ENCODE assay signal across 18 mouse cellular contexts in genomic region chr2:59820088-59820487, GRCm38 (mm10).
DNase-seq lines count a peak whose midpoint lies in the region; ATAC-seq and TF ChIP-seq lines count a peak whose summit lies in the region.
"Had no signal": no experiment of that assay in that cellular context is flagged by ENCODE, and none has a peak within 500 bp of the region (broad histone marks: within the 10 kb centered on the region; RNA-seq: fewer than 3 reads in every experiment).

No protein-coding gene starts in this region.

- DNase-seq in hindbrain, embryonic 14.5 days (ENCODE audit: low spot score), result no peak
- no peak for DNase-seq in hindbrain, embryonic 10.5 days (ENCODE audit: low spot score)
- peak; percentile 30 for DNase-seq in liver, embryonic 11.5 days (ENCODE audit: low spot score)
- no peak for DNase-seq in liver
- DNase-seq in brain, embryonic 14.5 days (ENCODE audit: low read depth), result peak; percentile 53
- DNase-seq in midbrain, postnatal 0 days (ENCODE audit: low spot score), result no peak
- DNase-seq in layer of hippocampus, adult 9-11 months, result no peak
- DNase-seq in heart, postnatal 25 days (ENCODE audit: low spot score), result no peak
- DNase-seq: adrenal gland, postnatal 10 days; cerebellum, adult 18-20 months; cerebellum, adult 9-11 months; cerebellum, postnatal 36 days; gastrocnemius, adult 2 months; gastrocnemius, postnatal 25 days; heart, postnatal 4 days had no signal

- H3K27me3 ChIP-seq in hindbrain, embryonic 14.5 days (ENCODE audit: control insufficient read depth, insufficient read depth, low read length), result no peaks in the 10 kb centered on the region
- no peaks in the 10 kb centered on the region for H3K27me3 ChIP-seq in hindbrain, embryonic 10.5 days (ENCODE audit: insufficient read depth, poor library complexity, severe bottlenecking)
- no peaks in the 10 kb centered on the region for H3K27me3 ChIP-seq in liver, embryonic 11.5 days (replicated peaks; ENCODE audit: control insufficient read depth, insufficient read depth, low read length)
- H3K27me3 ChIP-seq in midbrain, postnatal 0 days (ENCODE audit: insufficient read depth, low read length), result no peaks in the 10 kb centered on the region
- H3K27me3 ChIP-seq: embryonic facial prominence, embryonic 13.5 days; forebrain, embryonic 12.5 days; heart, embryonic 13.5 days had no signal

- no peak for TF ChIP-seq POLR2A in brain, embryonic 14.5 days (IDR thresholded peaks at IDR 0.05; ENCODE audit: borderline replicate concordance, extremely low read depth, insufficient read depth, insufficient read length, poor library complexity, severe bottlenecking)

- H3K27ac ChIP-seq in hindbrain, embryonic 14.5 days, result peak overlapping the region; percentile 51
- no peak overlapping the region for H3K27ac ChIP-seq in hindbrain, embryonic 10.5 days
- H3K27ac ChIP-seq in liver, embryonic 11.5 days (ENCODE audit: low read depth, low read length), result no peak overlapping the region
- peak overlapping the region; percentile 57; the same call in 1 of the 2 replicates for H3K27ac ChIP-seq in midbrain, postnatal 0 days (ENCODE audit: low read depth, low read length)
- H3K27ac ChIP-seq: embryonic facial prominence, embryonic 13.5 days; forebrain, embryonic 12.5 days; gastrocnemius, adult 2 months; heart, embryonic 13.5 days had no signal

- no peak overlapping the region for H3K4me2 ChIP-seq in hindbrain, embryonic 14.5 days (replicated peaks)
- no peak overlapping the region for H3K4me2 ChIP-seq in liver, embryonic 11.5 days
- no peak overlapping the region for H3K4me2 ChIP-seq in midbrain, postnatal 0 days (ENCODE audit: low read depth, low read length, poor library complexity, severe bottlenecking)
- H3K4me2 ChIP-seq: embryonic facial prominence, embryonic 13.5 days; forebrain, embryonic 12.5 days; heart, embryonic 13.5 days had no signal

- WGBS in hindbrain, embryonic 14.5 days, result 70% methylated on average over 15 of the region's 15 CpGs
- 87% methylated on average over 15 of the region's 15 CpGs for WGBS in hindbrain, embryonic 10.5 days
- 85% methylated on average over 15 of the region's 15 CpGs for WGBS in liver, embryonic 11.5 days
- 64% methylated on average over 15 of the region's 15 CpGs for WGBS in midbrain, postnatal 0 days

- no peak overlapping the region for H3K9ac ChIP-seq in hindbrain, embryonic 14.5 days
- no peak overlapping the region for H3K9ac ChIP-seq in liver, embryonic 11.5 days (ENCODE audit: low read depth, low read length)
- H3K9ac ChIP-seq in midbrain, postnatal 0 days (replicated peaks; ENCODE audit: low read length, poor library complexity, severe bottlenecking), result no peak overlapping the region
- H3K9ac ChIP-seq: embryonic facial prominence, embryonic 13.5 days; forebrain, embryonic 12.5 days; heart, embryonic 13.5 days had no signal

- TF ChIP-seq CTCF in brain, embryonic 14.5 days (IDR thresholded peaks at IDR 0.05; ENCODE audit: borderline replicate concordance, extremely low read depth, insufficient read depth, insufficient read length), result no peak
- TF ChIP-seq CTCF in midbrain, postnatal 0 days (IDR thresholded peaks at IDR 0.05), result no peak

- intact Hi-C loops in heart, postnatal 25 days (cut with DNase I), result no loop called here

- ATAC-seq in hindbrain, embryonic 14.5 days (ENCODE audit: low FRiP score), result no peak
- ATAC-seq in liver, embryonic 11.5 days (replicated peaks; ENCODE audit: low FRiP score), result no peak
- no peak for ATAC-seq in midbrain, postnatal 0 days (ENCODE audit: low FRiP score)

- no peaks in the 10 kb centered on the region for H3K36me3 ChIP-seq in hindbrain, embryonic 14.5 days (replicated peaks; ENCODE audit: control insufficient read depth, insufficient read depth)
- peaks cover 31% of the 10 kb centered on the region for H3K36me3 ChIP-seq in hindbrain, embryonic 10.5 days
- H3K36me3 ChIP-seq in liver, embryonic 11.5 days (ENCODE audit: control insufficient read depth, insufficient read depth, low read length), result peaks cover 8% of the 10 kb centered on the region; the same call in 1 of the 2 replicates
- H3K36me3 ChIP-seq in midbrain, postnatal 0 days (ENCODE audit: insufficient read depth, low read length), result no peaks in the 10 kb centered on the region

- H3K4me3 ChIP-seq in hindbrain, embryonic 14.5 days (replicated peaks; ENCODE audit: low read length), result no peak overlapping the region
- no peak overlapping the region for H3K4me3 ChIP-seq in hindbrain, embryonic 10.5 days
- H3K4me3 ChIP-seq in liver, embryonic 11.5 days (ENCODE audit: low read depth, low read length), result no peak overlapping the region
- H3K4me3 ChIP-seq in midbrain, postnatal 0 days (ENCODE audit: low read depth, low read length), result no peak overlapping the region
- H3K4me3 ChIP-seq: embryonic facial prominence, embryonic 13.5 days; forebrain, embryonic 12.5 days; gastrocnemius, adult 2 months; heart, embryonic 13.5 days had no signal

- no peaks in the 10 kb centered on the region for H3K4me1 ChIP-seq in hindbrain, embryonic 14.5 days (replicated peaks; ENCODE audit: control insufficient read depth, insufficient read depth, low read length)
- H3K4me1 ChIP-seq in hindbrain, embryonic 10.5 days (replicated peaks), result peaks cover 7% of the 10 kb centered on the region; the same call in 1 of the 2 replicates
- H3K4me1 ChIP-seq in liver, embryonic 11.5 days (replicated peaks; ENCODE audit: control insufficient read depth, insufficient read depth, low read length), result no peaks in the 10 kb centered on the region
- no peaks in the 10 kb centered on the region for H3K4me1 ChIP-seq in midbrain, postnatal 0 days (ENCODE audit: insufficient read depth, low read length)
- H3K4me1 ChIP-seq: forebrain, embryonic 12.5 days had no signal

- no peaks in the 10 kb centered on the region for H3K9me3 ChIP-seq in hindbrain, embryonic 14.5 days (ENCODE audit: control insufficient read depth, low read length)
- H3K9me3 ChIP-seq in hindbrain, embryonic 10.5 days, result no peaks in the 10 kb centered on the region
- H3K9me3 ChIP-seq in liver, embryonic 11.5 days (ENCODE audit: control insufficient read depth, low read length), result no peaks in the 10 kb centered on the region
- no peaks in the 10 kb centered on the region for H3K9me3 ChIP-seq in midbrain, postnatal 0 days (ENCODE audit: low read length)
- H3K9me3 ChIP-seq: embryonic facial prominence, embryonic 13.5 days; forebrain, embryonic 12.5 days; heart, embryonic 13.5 days had no signal

Comparison
In these comparisons a context has a peak if more than half of its experiments do, and no peak if none do; other contexts are left out.
1. DNase-seq: peak in liver, embryonic 11.5 days (single experiment) and brain, embryonic 14.5 days (single experiment); none in hindbrain, embryonic 14.5 days (single experiment), hindbrain, embryonic 10.5 days (single experiment), liver (single experiment), midbrain, postnatal 0 days (single experiment), layer of hippocampus, adult 9-11 months (single experiment) and heart, postnatal 25 days (single experiment).
2. H3K27ac ChIP-seq: peak in hindbrain, embryonic 14.5 days (single experiment) and midbrain, postnatal 0 days (single experiment); none in hindbrain, embryonic 10.5 days (single experiment) and liver, embryonic 11.5 days (single experiment).